Mouse (Mus musculus) adrenal gland, postnatal 4 days (tissue): Measurements from ENCODE around the gene Gbgt1. TPM values are rescaled to one million over a fixed set of nuclear protein-coding genes. Genes with fewer than 3 reads are reported as not detected.

Experiments
- DNase-seq, 2 experiments: peaks; one replicate each; pipeline ENCODE4 v3.0.0; 2021 to 2022; ENCODE audit warnings: low spot score in 2 of 2, mixed read lengths in 2 of 2
- total RNA-seq, 2 experiments: library from RNA; stranded (reverse); gene quantifications; 2 replicates each; pipeline ENCODE4 v1.2.3; 2021

Gbgt1 gene
- total RNA-seq, 2 experiments from 2014 or later, result 8.2 to 8.3 TPM

GRCm38 (mm10) chr2:28547237-28548172 is 50.8 kb downstream of the Gbgt1 start:
- peak; percentile 67 to 79 for DNase-seq

DNA sequence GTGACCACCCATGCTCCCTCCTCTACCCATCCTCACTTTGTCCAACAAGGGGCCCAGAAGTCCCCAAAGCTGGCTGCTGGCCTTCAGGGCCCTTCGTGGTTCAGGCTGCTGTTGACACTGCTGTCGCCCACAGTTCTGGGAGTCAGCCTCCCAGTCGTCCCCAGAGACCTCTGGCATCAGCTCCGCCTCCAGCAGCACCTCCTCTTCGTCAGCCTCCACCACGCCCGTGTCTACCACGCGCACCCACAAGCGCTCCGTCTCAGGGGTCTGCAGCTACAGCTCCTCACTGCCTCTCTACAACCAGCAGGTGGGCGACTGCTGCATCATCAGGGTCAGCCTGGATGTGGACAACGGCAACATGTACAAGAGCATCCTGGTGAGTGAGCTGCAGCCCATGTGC is 52.5 kb downstream of the Gbgt1 start:
- no peak for DNase-seq

DNA sequence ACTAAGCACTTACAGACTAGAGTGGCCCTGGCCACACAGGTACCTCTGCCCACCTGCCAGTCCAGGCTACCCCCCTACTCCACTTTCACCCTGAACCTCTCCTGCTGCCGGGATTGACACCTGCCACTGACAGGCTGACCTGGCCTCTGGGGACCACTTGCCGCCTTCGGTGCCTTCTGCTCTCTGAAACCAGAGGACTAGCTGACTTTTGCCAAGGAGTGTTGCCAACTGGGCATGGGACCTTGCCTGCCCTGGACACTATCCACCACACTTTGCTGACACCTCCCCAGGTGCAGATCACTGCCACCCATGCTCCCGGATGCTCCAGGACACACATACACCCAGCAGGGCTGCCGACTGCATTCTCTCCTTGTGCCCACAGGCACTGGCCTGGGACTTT is 55.6 kb downstream of the Gbgt1 start:
- DNase-seq, result no peak

Other genes with a start within 250 kb of the Gbgt1 start
- 10 to 100 TPM; 11.5 to 12.0 TPM for gene Ppp1r26, start 50.1 kb upstream of the Gbgt1 start, total RNA-seq
- under 1 TPM; 0.64 to 0.79 TPM for gene 1700007K13Rik, start 30.6 kb upstream of the Gbgt1 start, total RNA-seq
- 10 to 100 TPM; 57.9 to 60.4 TPM for gene Mrps2, start 28.8 kb upstream of the Gbgt1 start, total RNA-seq
- 1 to 10 TPM; 3.4 to 5.2 TPM for gene Gm10134, start 9.2 kb downstream of the Gbgt1 start, total RNA-seq
- gene Ralgds, start 16.2 kb downstream of the Gbgt1 start, total RNA-seq, result 10 to 100 TPM; 65.0 to 67.0 TPM
- gene Cel, start 66.5 kb downstream of the Gbgt1 start, total RNA-seq, result 1,000 to 10,000 TPM in 1 of 2 experiments, under 1 TPM in 1; 0.42 to 1,494 TPM
- 10 to 100 TPM; 27.0 to 28.3 TPM for gene Gtf3c5, start 86.9 kb downstream of the Gbgt1 start, total RNA-seq
- 1 to 10 TPM; 3.1 to 7.9 TPM for gene Gfi1b, start 125.1 kb downstream of the Gbgt1 start, total RNA-seq
- 10 to 100 TPM; 27.7 to 28.0 TPM for gene Tsc1, start 144.3 kb downstream of the Gbgt1 start, total RNA-seq
- gene Spaca9, start 202.8 kb downstream of the Gbgt1 start, total RNA-seq, result 1 to 10 TPM; 1.2 to 2.0 TPM
- under 1 TPM; 0.45 to 0.90 TPM for gene Ak8, start 203.3 kb downstream of the Gbgt1 start, total RNA-seq